Mouse (Mus musculus): ENCODE measurements around the gene Gm40460. TPM values are rescaled to one million over a fixed set of nuclear protein-coding genes. Genes with fewer than 3 reads are reported as not detected.
"Not testable (repeated sequence)": the region's sequence is repeated elsewhere in the genome, so short reads cannot be mapped to it uniquely, and the experiment has no call there.

Gm40460 gene
- polyA plus RNA-seq, 1 experiment from 2014 or later, result not detected

- not testable (repeated sequence) for H3K9me3 ChIP-seq (ENCODE audit: control insufficient read depth, low read length); ATAC-seq (replicated peaks; ENCODE audit: low FRiP score); H3K27ac ChIP-seq (ENCODE audit: low read depth, low read length); H3K36me3 ChIP-seq (ENCODE audit: control insufficient read depth, insufficient read depth, low read length); H3K4me3 ChIP-seq (ENCODE audit: low read depth, low read length); H3K4me1 ChIP-seq (replicated peaks; ENCODE audit: control insufficient read depth, insufficient read depth, low read length); H3K4me2 ChIP-seq; DNase-seq (ENCODE audit: low spot score); H3K27me3 ChIP-seq (replicated peaks; ENCODE audit: control insufficient read depth, insufficient read depth, low read length); H3K9ac ChIP-seq (ENCODE audit: low read depth, low read length)
Measured at GRCm38 (mm10) chr7:142274263-142274662, 33.4 kb upstream of the Gm40460 start, which contains the start of gene Gm4559. Gm4559 (minus strand) TSS chr7:142274363.

GRCm38 (mm10) chr7:142258254-142258653, 17.4 kb upstream of the Gm40460 start, which contains the start of gene Gm2431:
Gm2431 (minus strand) TSS chr7:142258354.
- not testable (repeated sequence) for ATAC-seq (replicated peaks; ENCODE audit: low FRiP score); H3K9ac ChIP-seq (ENCODE audit: low read depth, low read length); H3K27ac ChIP-seq (ENCODE audit: low read depth, low read length); H3K27me3 ChIP-seq (replicated peaks; ENCODE audit: control insufficient read depth, insufficient read depth, low read length); H3K4me2 ChIP-seq; H3K4me3 ChIP-seq (ENCODE audit: low read depth, low read length); H3K9me3 ChIP-seq (ENCODE audit: control insufficient read depth, low read length); H3K4me1 ChIP-seq (replicated peaks; ENCODE audit: control insufficient read depth, insufficient read depth, low read length); H3K36me3 ChIP-seq (ENCODE audit: control insufficient read depth, insufficient read depth, low read length); DNase-seq (ENCODE audit: low spot score)
- WGBS, result 31% methylated on average over 1 of the region's 1 CpGs

- no peak for ATAC-seq (replicated peaks; ENCODE audit: low FRiP score)
- 0% methylated on average over 2 of the region's 2 CpGs for WGBS
Measured at GRCm38 (mm10) chr7:142255517-142255916, 14.6 kb upstream of the Gm40460 start.

GRCm38 (mm10) chr7:142249824-142250223, 8.9 kb upstream of the Gm40460 start:
- Histone ChIP-seq H3K4me1 (replicated peaks; ENCODE audit: control insufficient read depth, insufficient read depth, low read length) (no peaks in the 10 kb centered on the region), H3K27me3 (replicated peaks; ENCODE audit: control insufficient read depth, insufficient read depth, low read length) (no peaks in the 10 kb centered on the region; the same call in 1 of the 2 replicates), H3K36me3 (ENCODE audit: control insufficient read depth, insufficient read depth, low read length) (no peaks in the 10 kb centered on the region), H3K9me3 (ENCODE audit: control insufficient read depth, low read length) (no peaks in the 10 kb centered on the region), H3K4me3 (ENCODE audit: low read depth, low read length) (no peak overlapping the region), H3K4me2 (no peak overlapping the region), H3K27ac (ENCODE audit: low read depth, low read length) (no peak overlapping the region), H3K9ac (ENCODE audit: low read depth, low read length) (no peak overlapping the region)
- no peak for ATAC-seq (replicated peaks; ENCODE audit: low FRiP score)
- DNase-seq (ENCODE audit: low spot score), result no peak
- 0% methylated on average over 1 of the region's 1 CpGs for WGBS

More at GRCm38 (mm10) chr7:142255517-142255916, 14.6 kb upstream of the Gm40460 start:
- Histone ChIP-seq H3K27me3 (replicated peaks; ENCODE audit: control insufficient read depth, insufficient read depth, low read length) (no peaks in the 10 kb centered on the region; the same call in 1 of the 2 replicates), H3K4me2 (no peak overlapping the region), H3K4me1 (replicated peaks; ENCODE audit: control insufficient read depth, insufficient read depth, low read length) (no peaks in the 10 kb centered on the region), H3K9me3 (ENCODE audit: control insufficient read depth, low read length) (no peaks in the 10 kb centered on the region), H3K27ac (ENCODE audit: low read depth, low read length) (no peak overlapping the region), H3K9ac (ENCODE audit: low read depth, low read length) (no peak overlapping the region), H3K36me3 (ENCODE audit: control insufficient read depth, insufficient read depth, low read length) (no peaks in the 10 kb centered on the region), H3K4me3 (ENCODE audit: low read depth, low read length) (no peak overlapping the region)
- DNase-seq (ENCODE audit: low spot score), result no peak

GRCm38 (mm10) chr7:142231540-142231939, 9.3 kb downstream of the Gm40460 start:
- 25% methylated on average over 1 of the region's 1 CpGs for WGBS
- H3K9me3 ChIP-seq (ENCODE audit: control insufficient read depth, low read length), result 0 out of 2 replicates have a peak, but pooled peaks cover 2% of the 10 kb centered on the region
- no peaks in the 10 kb centered on the region for H3K36me3 ChIP-seq (ENCODE audit: control insufficient read depth, insufficient read depth, low read length)
- H3K27ac ChIP-seq (ENCODE audit: low read depth, low read length), result no peak overlapping the region
- DNase-seq (ENCODE audit: low spot score) (no peak), ATAC-seq (replicated peaks; ENCODE audit: low FRiP score) (no peak)
- no peak overlapping the region for H3K4me3 ChIP-seq (ENCODE audit: low read depth, low read length)
- no peaks in the 10 kb centered on the region for H3K27me3 ChIP-seq (replicated peaks; ENCODE audit: control insufficient read depth, insufficient read depth, low read length)
- H3K4me2 ChIP-seq, result no peak overlapping the region
- H3K4me1 ChIP-seq (replicated peaks; ENCODE audit: control insufficient read depth, insufficient read depth, low read length), result no peaks in the 10 kb centered on the region
- H3K9ac ChIP-seq (ENCODE audit: low read depth, low read length), result no peak overlapping the region

- not testable (repeated sequence) for H3K27ac ChIP-seq (ENCODE audit: low read depth, low read length); ATAC-seq (replicated peaks; ENCODE audit: low FRiP score); H3K9me3 ChIP-seq (ENCODE audit: control insufficient read depth, low read length); H3K4me3 ChIP-seq (ENCODE audit: low read depth, low read length); DNase-seq (ENCODE audit: low spot score); H3K27me3 ChIP-seq (replicated peaks; ENCODE audit: control insufficient read depth, insufficient read depth, low read length); H3K36me3 ChIP-seq (ENCODE audit: control insufficient read depth, insufficient read depth, low read length); H3K4me1 ChIP-seq (replicated peaks; ENCODE audit: control insufficient read depth, insufficient read depth, low read length); H3K4me2 ChIP-seq; H3K9ac ChIP-seq (ENCODE audit: low read depth, low read length)
- 43% methylated on average over 3 of the region's 3 CpGs for WGBS
Measured at GRCm38 (mm10) chr7:142229871-142230270, 11.0 kb downstream of the Gm40460 start, which contains the start of gene Krtap5-5. Krtap5-5 (minus strand) TSS chr7:142229971.

GRCm38 (mm10) chr7:142224518-142224917, 16.4 kb downstream of the Gm40460 start:
- Histone ChIP-seq H3K27me3 (replicated peaks; ENCODE audit: control insufficient read depth, insufficient read depth, low read length) (no peaks in the 10 kb centered on the region), H3K4me3 (ENCODE audit: low read depth, low read length) (no peak overlapping the region), H3K9me3 (ENCODE audit: control insufficient read depth, low read length) (no peaks in the 10 kb centered on the region), H3K4me1 (replicated peaks; ENCODE audit: control insufficient read depth, insufficient read depth, low read length) (no peaks in the 10 kb centered on the region), H3K36me3 (ENCODE audit: control insufficient read depth, insufficient read depth, low read length) (no peaks in the 10 kb centered on the region), H3K4me2 (no peak overlapping the region), H3K9ac (ENCODE audit: low read depth, low read length) (no peak overlapping the region), H3K27ac (ENCODE audit: low read depth, low read length) (no peak overlapping the region)
- 42% methylated on average over 2 of the region's 2 CpGs for WGBS
- DNase-seq (ENCODE audit: low spot score) (no peak), ATAC-seq (replicated peaks; ENCODE audit: low FRiP score) (no peak)

- not testable (repeated sequence) for H3K36me3 ChIP-seq (ENCODE audit: control insufficient read depth, insufficient read depth, low read length); H3K4me1 ChIP-seq (replicated peaks; ENCODE audit: control insufficient read depth, insufficient read depth, low read length); H3K27ac ChIP-seq (ENCODE audit: low read depth, low read length); H3K9ac ChIP-seq (ENCODE audit: low read depth, low read length); ATAC-seq (replicated peaks; ENCODE audit: low FRiP score); H3K9me3 ChIP-seq (ENCODE audit: control insufficient read depth, low read length); H3K4me2 ChIP-seq; H3K27me3 ChIP-seq (replicated peaks; ENCODE audit: control insufficient read depth, insufficient read depth, low read length); H3K4me3 ChIP-seq (ENCODE audit: low read depth, low read length); DNase-seq (ENCODE audit: low spot score)
- WGBS, result 44% methylated on average over 1 of the region's 1 CpGs
Measured at GRCm38 (mm10) chr7:142212136-142212535, 28.7 kb downstream of the Gm40460 start.

GRCm38 (mm10) chr7:142211559-142211958, 29.3 kb downstream of the Gm40460 start, which contains the start of gene Gm7579:
Gm7579 (plus strand) TSS chr7:142211859.
- H3K9ac ChIP-seq (ENCODE audit: low read depth, low read length), result no peak within 1 kb of the TSS
- no peaks in the 10 kb centered on the region for H3K4me1 ChIP-seq (replicated peaks; ENCODE audit: control insufficient read depth, insufficient read depth, low read length)
- WGBS, result 51% methylated on average over 1 of the region's 1 CpGs

More at GRCm38 (mm10) chr7:142211559-142211958, 29.3 kb downstream of the Gm40460 start, which contains the start of gene Gm7579:
- H3K27ac ChIP-seq (ENCODE audit: low read depth, low read length), result no peak within 1 kb of the TSS
- H3K27me3 ChIP-seq (replicated peaks; ENCODE audit: control insufficient read depth, insufficient read depth, low read length), result no peaks in the 10 kb centered on the region
- H3K4me3 ChIP-seq (ENCODE audit: low read depth, low read length), result no peak within 1 kb of the TSS
- H3K36me3 ChIP-seq (ENCODE audit: control insufficient read depth, insufficient read depth, low read length), result no peaks in the 10 kb centered on the region
- H3K4me2 ChIP-seq, result no peak within 1 kb of the TSS
- ATAC-seq (replicated peaks; ENCODE audit: low FRiP score), result no peak
- DNase-seq (ENCODE audit: low spot score), result no peak
- H3K9me3 ChIP-seq (ENCODE audit: control insufficient read depth, low read length), result no peaks in the 10 kb centered on the region

Measured in liver, embryonic 11.5 days (tissue).